Mouse (Mus musculus) gastrocnemius, adult 8-10 months (tissue): Measurements from ENCODE around the gene Stk24. TPM values are rescaled to one million over a fixed set of nuclear protein-coding genes. Genes with fewer than 3 reads are reported as not detected.

Source experiments
- DNase-seq, 2 experiments: peaks; one replicate each; pipeline ENCODE4 v3.0.0; 2022; ENCODE audit warnings: low spot score in 2 of 2
- total RNA-seq, 4 experiments: library from RNA; stranded (reverse); gene quantifications; 2 replicates each; pipeline ENCODE4 v1.2.4; 2022

Gene Stk24
- total RNA-seq, 4 experiments from 2014 or later, result 25.2 to 34.5 (median 31.9) TPM

GRCm38 (mm10) chr14:121264453-121264852 lies 115.4 kb downstream of the Stk24 start:
- DNase-seq, result no peak

GRCm38 (mm10) chr14:121263912-121264311 lies 115.9 kb downstream of the Stk24 start:
- DNase-seq, result no peak

GRCm38 (mm10) chr14:121262606-121263005 lies 117.2 kb downstream of the Stk24 start:
- no peak for DNase-seq

GRCm38 (mm10) chr14:121261229-121261879 lies 118.5 kb downstream of the Stk24 start:
- DNase-seq, result no peak

- no peak for DNase-seq
Observed at GRCm38 (mm10) chr14:121259789-121260188, 120.0 kb downstream of the Stk24 start.

GRCm38 (mm10) chr14:121259332-121259731 lies 120.5 kb downstream of the Stk24 start:
- DNase-seq, result no peak

GRCm38 (mm10) chr14:121256896-121257295 lies 122.9 kb downstream of the Stk24 start:
- no peak for DNase-seq

GRCm38 (mm10) chr14:121255469-121255868 lies 124.3 kb downstream of the Stk24 start:
- no peak for DNase-seq

GRCm38 (mm10) chr14:121254869-121255268 lies 124.9 kb downstream of the Stk24 start:
- DNase-seq, result no peak

GRCm38 (mm10) chr14:121252542-121252941 lies 127.3 kb downstream of the Stk24 start:
- DNase-seq, result no peak

GRCm38 (mm10) chr14:121251708-121252107 lies 128.1 kb downstream of the Stk24 start:
- DNase-seq, result no peak

GRCm38 (mm10) chr14:121251099-121251498 lies 128.7 kb downstream of the Stk24 start:
- DNase-seq, result no peak

- DNase-seq, result no peak
Observed at GRCm38 (mm10) chr14:121248346-121248745, 131.5 kb downstream of the Stk24 start.

- DNase-seq, result no peak
Observed at GRCm38 (mm10) chr14:121247287-121247686, 132.5 kb downstream of the Stk24 start.

- no peak for DNase-seq
Observed at GRCm38 (mm10) chr14:121246048-121246731, 133.6 kb downstream of the Stk24 start.

GRCm38 (mm10) chr14:121244104-121244503 lies 135.7 kb downstream of the Stk24 start:
- DNase-seq, result no peak

GRCm38 (mm10) chr14:121239386-121239785 lies 140.4 kb downstream of the Stk24 start:
- DNase-seq, result no peak

- DNase-seq, result no peak
Observed at GRCm38 (mm10) chr14:121238727-121239126, 141.1 kb downstream of the Stk24 start.

- DNase-seq, result no peak
Observed at GRCm38 (mm10) chr14:121236736-121237135, 143.1 kb downstream of the Stk24 start.
